Mouse (Mus musculus) neural tube, embryonic 13.5 days (tissue): ENCODE measurements around the gene A830005F24Rik. TPM values are rescaled to one million over a fixed set of nuclear protein-coding genes. Genes with fewer than 3 reads are reported as not detected.

Source experiments
- ATAC-seq: fragments of 200-750 bp; cut with Nextera tagmentation; 2 replicates; pipeline ENCODE4 v1.8.0; 2017; ENCODE audit warnings: low read depth, mild to moderate bottlenecking, moderate TSS enrichment, moderate library complexity
- H3K27ac ChIP-seq: fragments of 300-500 bp; sonication (generic); replicated peaks from 2 replicates; pipeline ENCODE4 v1.5.1; 2015; ENCODE audit warnings: moderate library complexity, mild to moderate bottlenecking, inconsistent platforms
- H3K27me3 ChIP-seq: fragments of 300-500 bp; sonication (generic); 2 replicates; pipeline ENCODE4 v1.6.1; 2015; ENCODE audit warnings: mild to moderate bottlenecking, inconsistent platforms
- H3K36me3 ChIP-seq: fragments of 300-500 bp; sonication (generic); 2 replicates; pipeline ENCODE4 v1.6.1; 2015; ENCODE audit warnings: mild to moderate bottlenecking, inconsistent platforms
- H3K4me1 ChIP-seq: fragments of 300-500 bp; sonication (generic); replicated peaks from 2 replicates; pipeline ENCODE4 v1.6.1; 2015; ENCODE audit warnings: inconsistent platforms
- H3K4me2 ChIP-seq: fragments of 300-500 bp; sonication (generic); 2 replicates; pipeline ENCODE4 v1.6.1; 2015; ENCODE audit warnings: inconsistent platforms, mild to moderate bottlenecking, moderate library complexity
- H3K4me3 ChIP-seq: fragments of 300-500 bp; sonication (generic); 2 replicates; pipeline ENCODE4 v1.5.1; 2015; ENCODE audit warnings: mild to moderate bottlenecking, inconsistent platforms
- H3K9ac ChIP-seq: fragments of 300-500 bp; sonication (generic); 2 replicates; pipeline ENCODE4 v1.6.1; 2015; ENCODE audit warnings: moderate library complexity, mild to moderate bottlenecking, inconsistent platforms
- H3K9me3 ChIP-seq: fragments of 300-500 bp; sonication (generic); 2 replicates; pipeline ENCODE4 v1.6.1; 2016; ENCODE audit warnings: inconsistent platforms
- WGBS: fragments of 180-500 bp; shearing (Covaris S2); methylation state at CpG from one replicate; pipeline ENCODE4 v1.1.7; 2015; 5-methylcytosine and 5-hydroxymethylcytosine counted together
- microRNA counts: library from miRNA; unstranded; fragments of <30 nt; microRNA quantifications from one replicate; lab custom pipeline; 2016
- microRNA-seq: library from miRNA; unstranded; fragments of <30 nt; microRNA quantifications from one replicate; pipeline ENCODE4, GENCODE M21; 2016
- polyA plus RNA-seq: library from polyadenylated mRNA; unstranded; fragments of >200 nt; fragmentation: Nextera tagmentation; extraction: Ambion mirVana; gene quantifications from 2 replicates; pipeline ENCODE4 v1.2.1, GENCODE M21; 2015

A830005F24Rik gene
- polyA plus RNA-seq, 1 experiment from 2014 or later = 4.0 TPM

GRCm38 (mm10) chr13:48546330-48546917 lies 33.1 kb downstream of the A830005F24Rik start:
- peak; percentile 98 for ATAC-seq
- H3K4me3 ChIP-seq = peak overlapping the region; percentile 96
- H3K9me3 ChIP-seq = no peaks in the 10 kb centered on the region
- H3K36me3 ChIP-seq = no peaks in the 10 kb centered on the region
- H3K4me2 ChIP-seq = peak overlapping the region; percentile 53
- H3K9ac ChIP-seq = peak overlapping the region; percentile 99
- peaks cover 32% of the 10 kb centered on the region for H3K4me1 ChIP-seq
- under 1% methylated on average over 70 of the region's 72 CpGs for WGBS
- no peaks in the 10 kb centered on the region for H3K27me3 ChIP-seq
- peak overlapping the region; percentile 100 for H3K27ac ChIP-seq

- H3K4me3 ChIP-seq = no peak overlapping the region
- H3K27ac ChIP-seq = no peak overlapping the region
- no peaks in the 10 kb centered on the region for H3K9me3 ChIP-seq
- H3K9ac ChIP-seq = no peak overlapping the region
- peaks cover 34% of the 10 kb centered on the region for H3K4me1 ChIP-seq
- no peak for ATAC-seq
- WGBS = 91% methylated on average over 6 of the region's 6 CpGs
- no peaks in the 10 kb centered on the region for H3K27me3 ChIP-seq
- no peaks in the 10 kb centered on the region for H3K36me3 ChIP-seq
- H3K4me2 ChIP-seq = no peak overlapping the region
Observed at GRCm38 (mm10) chr13:48547623-48548022, 34.3 kb downstream of the A830005F24Rik start.

GRCm38 (mm10) chr13:48548296-48548695 lies 34.9 kb downstream of the A830005F24Rik start:
- WGBS = 93% methylated on average over 5 of the region's 5 CpGs
- ATAC-seq = no peak
- Histone ChIP-seq H3K4me1 (peaks cover 38% of the 10 kb centered on the region), H3K36me3 (no peaks in the 10 kb centered on the region), H3K27ac (no peak overlapping the region), H3K4me3 (no peak overlapping the region), H3K9ac (no peak overlapping the region), H3K27me3 (no peaks in the 10 kb centered on the region), H3K4me2 (no peak overlapping the region), H3K9me3 (no peaks in the 10 kb centered on the region)

- peak overlapping the region; percentile 1; the same call in 1 of the 2 replicates for H3K4me3 ChIP-seq
Observed at GRCm38 (mm10) chr13:48552181-48553090, 39.1 kb downstream of the A830005F24Rik start.

GRCm38 (mm10) chr13:48553511-48553910 lies 40.1 kb downstream of the A830005F24Rik start:
- peak overlapping the region; percentile 87 for H3K27ac ChIP-seq
- WGBS = 48% methylated on average over 5 of the region's 5 CpGs
- no peak for ATAC-seq

More at GRCm38 (mm10) chr13:48552181-48553090, 39.1 kb downstream of the A830005F24Rik start:
- ATAC-seq = peak; percentile 84
- Histone ChIP-seq H3K36me3 (no peaks in the 10 kb centered on the region), H3K4me2 (peak overlapping the region; percentile 35), H3K27me3 (no peaks in the 10 kb centered on the region), H3K9ac (peak overlapping the region; percentile 43; the same call in 1 of the 2 replicates), H3K9me3 (no peaks in the 10 kb centered on the region), H3K27ac (peak overlapping the region; percentile 87), H3K4me1 (peaks cover 24% of the 10 kb centered on the region)
- WGBS = 68% methylated on average over 21 of the region's 21 CpGs

GRCm38 (mm10) chr13:48554552-48554951 lies 41.2 kb downstream of the A830005F24Rik start:
- H3K4me3 ChIP-seq = no peak overlapping the region
- H3K36me3 ChIP-seq = no peaks in the 10 kb centered on the region
- H3K27me3 ChIP-seq = no peaks in the 10 kb centered on the region
- no peak overlapping the region for H3K27ac ChIP-seq
- H3K9me3 ChIP-seq = no peaks in the 10 kb centered on the region; the same call in 1 of the 2 replicates
- ATAC-seq = no peak
- no peak overlapping the region for H3K4me2 ChIP-seq
- WGBS = 75% methylated on average over 1 of the region's 1 CpGs
- no peak overlapping the region for H3K9ac ChIP-seq
- peaks cover 24% of the 10 kb centered on the region for H3K4me1 ChIP-seq

More at GRCm38 (mm10) chr13:48553511-48553910, 40.1 kb downstream of the A830005F24Rik start:
- Histone ChIP-seq H3K36me3 (no peaks in the 10 kb centered on the region), H3K9me3 (no peaks in the 10 kb centered on the region; the same call in 1 of the 2 replicates), H3K4me1 (peaks cover 24% of the 10 kb centered on the region), H3K9ac (no peak overlapping the region), H3K27me3 (no peaks in the 10 kb centered on the region), H3K4me3 (no peak overlapping the region), H3K4me2 (0 out of 2 replicates have a peak overlapping the region, but pooled peaks have one; percentile 35)

GRCm38 (mm10) chr13:48555976-48556375 lies 42.6 kb downstream of the A830005F24Rik start:
- Histone ChIP-seq H3K4me1 (peaks cover 24% of the 10 kb centered on the region), H3K4me3 (no peak overlapping the region), H3K27me3 (no peaks in the 10 kb centered on the region), H3K36me3 (no peaks in the 10 kb centered on the region), H3K9me3 (no peaks in the 10 kb centered on the region; the same call in 1 of the 2 replicates), H3K4me2 (no peak overlapping the region), H3K9ac (no peak overlapping the region), H3K27ac (no peak overlapping the region)
- no peak for ATAC-seq
- 83% methylated on average over 1 of the region's 1 CpGs for WGBS

GRCm38 (mm10) chr13:48561481-48561880 lies 48.1 kb downstream of the A830005F24Rik start:
- Histone ChIP-seq H3K9ac (no peak overlapping the region), H3K27me3 (no peaks in the 10 kb centered on the region), H3K4me1 (peaks cover 6% of the 10 kb centered on the region), H3K4me3 (no peak overlapping the region), H3K27ac (no peak overlapping the region), H3K4me2 (no peak overlapping the region), H3K9me3 (no peaks in the 10 kb centered on the region; the same call in 1 of the 2 replicates), H3K36me3 (no peaks in the 10 kb centered on the region)
- 91% methylated on average over 2 of the region's 2 CpGs for WGBS
- ATAC-seq = no peak

GRCm38 (mm10) chr13:48562336-48562735 lies 49.0 kb downstream of the A830005F24Rik start:
- no peak overlapping the region for H3K4me2 ChIP-seq
- no peak overlapping the region for H3K27ac ChIP-seq
- H3K36me3 ChIP-seq = no peaks in the 10 kb centered on the region
- no peak overlapping the region for H3K4me3 ChIP-seq
- no peaks in the 10 kb centered on the region for H3K27me3 ChIP-seq
- H3K9ac ChIP-seq = no peak overlapping the region
- 87% methylated on average over 5 of the region's 5 CpGs for WGBS
- no peaks in the 10 kb centered on the region; the same call in 1 of the 2 replicates for H3K9me3 ChIP-seq
- H3K4me1 ChIP-seq = peaks cover 6% of the 10 kb centered on the region
- ATAC-seq = no peak

MicroRNAs within 50 kb of the gene (microRNA counts, 519-probe panel; counts per million panel counts)
- microRNA mmu-let-7a (lab: Ali Mortazavi, UCI) (5,908 counts per million, percentile 96 among the panel's probes with 10 or more counts), microRNA mmu-let-7d (lab: Ali Mortazavi, UCI) (5,398 counts per million, percentile 91 among the panel's probes with 10 or more counts), microRNA mmu-let-7f (lab: Ali Mortazavi, UCI) (5,063 counts per million, percentile 87 among the panel's probes with 10 or more counts)

Small RNA genes lying within 50 kb of the gene (microRNA-seq; reads per million reads assigned to microRNA genes)
- not detected for gene Gm24111
- 108 reads per million, percentile 56 among the genes with 10 or more reads in this experiment for gene Mirlet7a-1
- 3,170 reads per million, percentile 89 among the genes with 10 or more reads in this experiment for gene Mirlet7d
- not detected for gene Mirlet7f-1

Other genes starting within 250 kb of the A830005F24Rik start
- 4.8 and 5.4 TPM in 2 replicates for gene Zfp169, start 119 bp upstream of the A830005F24Rik start, polyA plus RNA-seq
- gene Ptpdc1, start 112.1 kb downstream of the A830005F24Rik start, polyA plus RNA-seq = 16.2 and 20.6 TPM in 2 replicates
- gene Barx1, start 149.4 kb downstream of the A830005F24Rik start, polyA plus RNA-seq = 0.18 TPM in 1 of 2 replicates, not detected in the other